In genomic region chr9:64386466-64387211, GRCm38 (mm10) we compare ENCODE assay signal across 8 mouse cellular contexts. TPM values are rescaled to one million over a fixed set of nuclear protein-coding genes. Genes with fewer than 3 reads are reported as not detected.
DNase-seq lines count a peak whose midpoint lies in the region; ATAC-seq and TF ChIP-seq lines count a peak whose summit lies in the region.

No protein-coding gene starts in this region.

- no peaks in the 10 kb centered on the region for H3K4me1 ChIP-seq in heart, adult 2 months (ENCODE audit: control insufficient read depth, insufficient read depth, low read length)
- H3K4me1 ChIP-seq in embryonic facial prominence, embryonic 14.5 days (ENCODE audit: control insufficient read depth, insufficient read depth, low read length), result peaks cover 7% of the 10 kb centered on the region; the same call in 1 of the 2 replicates
- no peaks in the 10 kb centered on the region for H3K4me1 ChIP-seq in intestine, postnatal 0 days (replicated peaks; ENCODE audit: control insufficient read depth, insufficient read depth, low read length)
- H3K4me1 ChIP-seq in olfactory bulb, adult 2 months (ENCODE audit: control insufficient read depth, insufficient read depth, low read length), result peaks cover 15% of the 10 kb centered on the region

- H3K4me3 ChIP-seq in heart, adult 2 months, result peak overlapping the region; percentile 39; the same call in 1 of the 2 replicates
- H3K4me3 ChIP-seq in embryonic facial prominence, embryonic 14.5 days (ENCODE audit: low read depth, low read length), result peak overlapping the region; percentile 60
- peak overlapping the region; percentile 46 for H3K4me3 ChIP-seq in intestine, postnatal 0 days (ENCODE audit: low read depth, low read length)
- peak overlapping the region; percentile 55 for H3K4me3 ChIP-seq in olfactory bulb, adult 2 months (ENCODE audit: insufficient read depth, low read depth, low read length)

- H3K27me3 ChIP-seq in heart, adult 2 months (ENCODE audit: control insufficient read depth, insufficient read depth, low read length), result peaks cover 16% of the 10 kb centered on the region
- peaks cover 62% of the 10 kb centered on the region for H3K27me3 ChIP-seq in embryonic facial prominence, embryonic 14.5 days (replicated peaks; ENCODE audit: control insufficient read depth, insufficient read depth, low read length)
- H3K27me3 ChIP-seq in intestine, postnatal 0 days (replicated peaks; ENCODE audit: control insufficient read depth, insufficient read depth, low read length), result peaks cover 53% of the 10 kb centered on the region

- peak; percentile 10; the same call in 1 of the 2 replicates for TF ChIP-seq CTCF in heart, adult 2 months (IDR thresholded peaks at IDR 0.05)
- peak; percentile 37 for TF ChIP-seq CTCF in intestine, postnatal 0 days (IDR thresholded peaks at IDR 0.05; ENCODE audit: low read depth)
- TF ChIP-seq CTCF in olfactory bulb, adult 2 months (IDR thresholded peaks at IDR 0.05; ENCODE audit: insufficient read depth, low read depth, low read length), result no peak

- peak overlapping the region; percentile 100 for H3K4me2 ChIP-seq in embryonic facial prominence, embryonic 14.5 days (ENCODE audit: low read depth, low read length)
- H3K4me2 ChIP-seq in intestine, postnatal 0 days (replicated peaks; ENCODE audit: low read depth), result peak overlapping the region; percentile 85

- no peak for ATAC-seq in embryonic facial prominence, embryonic 14.5 days (ENCODE audit: low read depth)
- ATAC-seq in intestine, postnatal 0 days, result no peak

- H3K79me2 ChIP-seq in heart, adult 2 months (replicated peaks; ENCODE audit: control insufficient read depth, insufficient read depth, low read length), result no peaks in the 10 kb centered on the region

- WGBS in heart, adult 2 months, result 4% methylated on average over 45 of the region's 45 CpGs
- 2% methylated on average over 38 of the region's 45 CpGs for WGBS in embryonic facial prominence, embryonic 14.5 days
- 2% methylated on average over 45 of the region's 45 CpGs for WGBS in intestine, postnatal 0 days
- WGBS in olfactory bulb, adult 2 months, result 4% methylated on average over 45 of the region's 45 CpGs

- TF ChIP-seq EP300 in heart, adult 2 months (IDR thresholded peaks at IDR 0.05; ENCODE audit: insufficient read depth, low read depth, low read length), result no peak

- H3K9ac ChIP-seq in heart, adult 2 months (ENCODE audit: low read depth, low read length), result no peak overlapping the region
- peak overlapping the region; percentile 56 for H3K9ac ChIP-seq in embryonic facial prominence, embryonic 14.5 days (ENCODE audit: low read depth, low read length)
- no peak overlapping the region for H3K9ac ChIP-seq in intestine, postnatal 0 days (ENCODE audit: low read depth, low read length)

- intact Hi-C loops in heart, adult 2 months (cut with DNase I), result no loop called here

- H3K27ac ChIP-seq in heart, adult 2 months, result no peak overlapping the region
- no peak overlapping the region for H3K27ac ChIP-seq in embryonic facial prominence, embryonic 14.5 days (replicated peaks; ENCODE audit: low read depth, low read length)
- no peak overlapping the region for H3K27ac ChIP-seq in intestine, postnatal 0 days (ENCODE audit: low read depth, low read length)
- no peak overlapping the region for H3K27ac ChIP-seq in olfactory bulb, adult 2 months (ENCODE audit: insufficient read depth, low read depth, low read length)

- H3K36me3 ChIP-seq in heart, adult 2 months (ENCODE audit: control insufficient read depth, insufficient read depth, low read length), result no peaks in the 10 kb centered on the region
- no peaks in the 10 kb centered on the region for H3K36me3 ChIP-seq in embryonic facial prominence, embryonic 14.5 days (ENCODE audit: control insufficient read depth, insufficient read depth, low read length)
- no peaks in the 10 kb centered on the region for H3K36me3 ChIP-seq in intestine, postnatal 0 days (ENCODE audit: control insufficient read depth, insufficient read depth)

- DNase-seq in heart, adult 2 months, result no peak
- DNase-seq in heart, adult 11 months, result no peak
- peak; percentile 24 for DNase-seq in Muller cell, postnatal 12 days (ENCODE audit: inconsistent ontology term)
- DNase-seq in embryonic facial prominence, embryonic 14.5 days (ENCODE audit: low spot score), result no peak
- DNase-seq in frontal cortex, postnatal 10 days (ENCODE audit: low spot score in 2 of 2), result no peak
- DNase-seq in kidney, adult 11 months, result no peak

- no peak for TF ChIP-seq POLR2A in heart, adult 2 months (IDR thresholded peaks at IDR 0.05; ENCODE audit: insufficient read depth, low read depth, low read length)
- no peak for TF ChIP-seq POLR2A in olfactory bulb, adult 2 months (IDR thresholded peaks at IDR 0.05; ENCODE audit: insufficient read depth, low read depth, low read length)

- H3K9me3 ChIP-seq in embryonic facial prominence, embryonic 14.5 days (ENCODE audit: control insufficient read depth, low read length), result no peaks in the 10 kb centered on the region
- no peaks in the 10 kb centered on the region for H3K9me3 ChIP-seq in intestine, postnatal 0 days (ENCODE audit: control insufficient read depth)

RNA-seq across cellular contexts. Expression of gene Megf11, which starts 1.2 kb away (rescaled TPM):
- 1 to 10 TPM; 1.6 to 2.0 TPM for total RNA-seq in heart, adult 2 months (2021)
- polyA plus RNA-seq in heart, adult 2 months (2012; rRNA removed), result 0.33 and 0.41 TPM in 2 replicates
- polyA plus RNA-seq in embryonic facial prominence, embryonic 14.5 days (2014; fragmentation: Nextera tagmentation; extraction: Ambion mirVana), result 1.1 and 1.3 TPM in 2 replicates
- 0.69 and 0.92 TPM in 2 replicates for polyA plus RNA-seq in intestine, postnatal 0 days (2015; fragmentation: Nextera tagmentation; extraction: Ambion mirVana)
- polyA plus RNA-seq in olfactory bulb, adult 2 months (2012; ENCODE audit: insufficient read depth, insufficient read length, low replicate concordance, missing spikeins), result not detected in 2 replicates

RNA-seq across cellular contexts. Expression of gene Dis3l, which starts 45.6 kb away (rescaled TPM):
- 10 to 100 TPM; 24.5 to 24.6 TPM for total RNA-seq in heart, adult 2 months (2021)
- 10.6 and 18.6 TPM in 2 replicates for polyA plus RNA-seq in heart, adult 2 months (2012; rRNA removed)
- 19.5 and 19.6 TPM in 2 replicates for polyA plus RNA-seq in embryonic facial prominence, embryonic 14.5 days (2014; fragmentation: Nextera tagmentation; extraction: Ambion mirVana)
- 8.1 and 9.2 TPM in 2 replicates for polyA plus RNA-seq in intestine, postnatal 0 days (2015; fragmentation: Nextera tagmentation; extraction: Ambion mirVana)
- not detected in 2 replicates for polyA plus RNA-seq in olfactory bulb, adult 2 months (2012; ENCODE audit: insufficient read depth, insufficient read length, low replicate concordance, missing spikeins)
